8 mouse cellular contexts compared by ENCODE assay signal in the genomic region with DNA sequence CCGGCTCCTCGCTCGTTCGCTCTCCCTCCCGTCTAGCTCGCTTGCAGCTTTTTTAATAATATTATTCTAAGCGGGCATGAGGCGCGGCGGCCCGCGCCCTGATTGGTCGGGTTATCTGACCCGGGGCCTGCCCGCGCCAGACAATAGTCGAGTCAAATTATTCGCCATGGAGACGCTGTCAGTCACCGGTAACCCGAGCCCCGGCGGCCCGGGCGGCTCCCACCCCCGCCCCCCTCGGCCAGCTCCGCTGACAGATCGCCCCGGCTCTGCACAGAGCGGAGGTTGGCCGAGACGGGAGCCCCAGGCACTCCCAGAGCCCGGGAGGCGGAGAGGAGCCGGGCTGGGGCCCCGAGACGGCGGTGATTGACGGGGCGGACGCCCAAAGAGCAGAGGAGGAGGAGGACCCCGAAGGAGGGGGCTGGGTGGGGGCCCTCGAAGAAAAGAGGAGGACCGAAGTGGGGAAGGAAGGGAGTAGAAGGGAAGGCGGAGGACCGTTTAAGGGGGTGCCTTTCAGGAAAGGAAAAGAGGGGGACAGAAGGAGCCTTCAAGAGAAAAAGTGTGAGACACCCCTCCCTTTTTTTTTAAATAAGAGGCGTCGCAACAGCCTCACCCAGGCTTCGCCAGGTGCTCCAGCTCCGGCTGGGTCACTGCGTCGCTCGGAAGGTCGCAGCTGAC. TPM values are rescaled to one million over a fixed set of nuclear protein-coding genes. Genes with fewer than 3 reads are reported as not detected.
DNase-seq lines count a peak whose midpoint lies in the region; ATAC-seq lines count a peak whose summit lies in the region.

A gene (minus strand): TSS at position 39 of the 675 bp plus-strand sequence.

- H3K9ac ChIP-seq in kidney, embryonic 14.5 days (ENCODE audit: low read depth, low read length) = peak within 1 kb of the TSS; percentile 78
- peak within 1 kb of the TSS; percentile 95 for H3K9ac ChIP-seq in embryonic facial prominence, embryonic 13.5 days
- H3K9ac ChIP-seq in heart, embryonic 15.5 days = peak within 1 kb of the TSS; percentile 45
- peak within 1 kb of the TSS; percentile 56 for H3K9ac ChIP-seq in limb, embryonic 15.5 days
- 0 out of 2 replicates have a peak within 1 kb of the TSS, but pooled peaks have one; percentile 14 for H3K9ac ChIP-seq in midbrain, embryonic 16.5 days (ENCODE audit: low read depth, low read length)

- no peaks in the 10 kb centered on the region; the same call in 1 of the 2 replicates for H3K36me3 ChIP-seq in kidney, embryonic 14.5 days (ENCODE audit: control insufficient read depth, insufficient read depth, low read length)
- 0 out of 2 replicates have a peak, but pooled peaks cover 3% of the 10 kb centered on the region for H3K36me3 ChIP-seq in embryonic facial prominence, embryonic 13.5 days
- no peaks in the 10 kb centered on the region for H3K36me3 ChIP-seq in heart, embryonic 15.5 days
- H3K36me3 ChIP-seq in limb, embryonic 15.5 days = no peaks in the 10 kb centered on the region
- no peaks in the 10 kb centered on the region for H3K36me3 ChIP-seq in midbrain, embryonic 16.5 days (ENCODE audit: control insufficient read depth, insufficient read depth, low read length)

- H3K27me3 ChIP-seq in kidney, embryonic 14.5 days (ENCODE audit: control insufficient read depth, insufficient read depth, low read length) = peaks cover 78% of the 10 kb centered on the region
- H3K27me3 ChIP-seq in embryonic facial prominence, embryonic 13.5 days = peaks cover 82% of the 10 kb centered on the region
- peaks cover 95% of the 10 kb centered on the region for H3K27me3 ChIP-seq in heart, embryonic 15.5 days
- H3K27me3 ChIP-seq in limb, embryonic 15.5 days = peaks cover 93% of the 10 kb centered on the region
- peaks cover 60% of the 10 kb centered on the region for H3K27me3 ChIP-seq in midbrain, embryonic 16.5 days (ENCODE audit: control insufficient read depth, insufficient read depth, low read depth, low read length)

- peak within 1 kb of the TSS; percentile 82 for H3K27ac ChIP-seq in kidney, embryonic 14.5 days (ENCODE audit: low read depth, low read length)
- H3K27ac ChIP-seq in embryonic facial prominence, embryonic 13.5 days = peak within 1 kb of the TSS; percentile 94
- no peak within 1 kb of the TSS for H3K27ac ChIP-seq in heart, embryonic 15.5 days
- H3K27ac ChIP-seq in limb, embryonic 15.5 days = peak within 1 kb of the TSS; percentile 79
- H3K27ac ChIP-seq in midbrain, embryonic 16.5 days (ENCODE audit: low read length) = no peak within 1 kb of the TSS

- under 1% methylated on average over 54 of the region's 55 CpGs for WGBS in kidney, embryonic 14.5 days
- under 1% methylated on average over 55 of the region's 55 CpGs for WGBS in embryonic facial prominence, embryonic 13.5 days
- WGBS in heart, embryonic 15.5 days = under 1% methylated on average over 55 of the region's 55 CpGs
- under 1% methylated on average over 53 of the region's 55 CpGs for WGBS in limb, embryonic 15.5 days
- under 1% methylated on average over 55 of the region's 55 CpGs for WGBS in midbrain, embryonic 16.5 days

- peaks cover 7% of the 10 kb centered on the region; the same call in 1 of the 2 replicates for H3K4me1 ChIP-seq in kidney, embryonic 14.5 days (ENCODE audit: control insufficient read depth, insufficient read depth, low read length)
- peaks cover 49% of the 10 kb centered on the region for H3K4me1 ChIP-seq in embryonic facial prominence, embryonic 13.5 days
- H3K4me1 ChIP-seq in heart, embryonic 15.5 days (replicated peaks) = peaks cover 34% of the 10 kb centered on the region
- peaks cover 66% of the 10 kb centered on the region for H3K4me1 ChIP-seq in limb, embryonic 15.5 days
- H3K4me1 ChIP-seq in midbrain, embryonic 16.5 days (ENCODE audit: control insufficient read depth, insufficient read depth, low read length) = peaks cover 12% of the 10 kb centered on the region

- H3K9me3 ChIP-seq in kidney, embryonic 14.5 days (ENCODE audit: control insufficient read depth, low read length) = no peaks in the 10 kb centered on the region
- H3K9me3 ChIP-seq in embryonic facial prominence, embryonic 13.5 days = no peaks in the 10 kb centered on the region
- no peaks in the 10 kb centered on the region for H3K9me3 ChIP-seq in heart, embryonic 15.5 days (replicated peaks)
- no peaks in the 10 kb centered on the region for H3K9me3 ChIP-seq in limb, embryonic 15.5 days
- H3K9me3 ChIP-seq in midbrain, embryonic 16.5 days (replicated peaks; ENCODE audit: control insufficient read depth, low read length, poor library complexity, severe bottlenecking) = no peaks in the 10 kb centered on the region

- ATAC-seq in kidney, embryonic 14.5 days (ENCODE audit: low FRiP score, low TSS enrichment) = peak; percentile 92
- peak; percentile 93 for ATAC-seq in embryonic facial prominence, embryonic 13.5 days (ENCODE audit: insufficient number of reproducible peaks, insufficient read depth, low FRiP score, low TSS enrichment, low read depth)
- peak; percentile 88 for ATAC-seq in heart, embryonic 15.5 days (replicated peaks; ENCODE audit: insufficient number of reproducible peaks, insufficient read depth, low FRiP score, low read depth)
- ATAC-seq in limb, embryonic 15.5 days (ENCODE audit: insufficient number of reproducible peaks, low FRiP score, low TSS enrichment, low read depth) = peak; percentile 94
- ATAC-seq in midbrain, embryonic 16.5 days = peak; percentile 77

- H3K4me3 ChIP-seq in kidney, embryonic 14.5 days (ENCODE audit: low read length) = peak within 1 kb of the TSS; percentile 55
- peak within 1 kb of the TSS; percentile 76 for H3K4me3 ChIP-seq in embryonic facial prominence, embryonic 13.5 days
- H3K4me3 ChIP-seq in heart, embryonic 15.5 days = peak within 1 kb of the TSS; percentile 51
- H3K4me3 ChIP-seq in limb, embryonic 15.5 days = peak within 1 kb of the TSS; percentile 59
- H3K4me3 ChIP-seq in midbrain, embryonic 16.5 days (ENCODE audit: low read depth, low read length) = peak within 1 kb of the TSS; percentile 41

- DNase-seq in kidney, adult 9 months = no peak
- DNase-seq in cerebellum, postnatal 36 days = no peak
- DNase-seq in layer of hippocampus, adult 8-10 months (ENCODE audit: low spot score in 2 of 2) = no peak

- peak within 1 kb of the TSS; percentile 75 for H3K4me2 ChIP-seq in kidney, embryonic 14.5 days (replicated peaks; ENCODE audit: low read depth, low read length)
- H3K4me2 ChIP-seq in embryonic facial prominence, embryonic 13.5 days = peak within 1 kb of the TSS; percentile 72
- peak within 1 kb of the TSS; percentile 92 for H3K4me2 ChIP-seq in heart, embryonic 15.5 days
- peak within 1 kb of the TSS; percentile 89 for H3K4me2 ChIP-seq in limb, embryonic 15.5 days
- peak within 1 kb of the TSS; percentile 52 for H3K4me2 ChIP-seq in midbrain, embryonic 16.5 days (ENCODE audit: low read length)

RNA-seq across cellular contexts. Expression of the gene that starts here (rescaled TPM):
- 21.2 and 24.5 TPM in 2 replicates for polyA plus RNA-seq in kidney, embryonic 14.5 days (2014; fragmentation: Nextera tagmentation; extraction: Ambion mirVana)
- polyA plus RNA-seq in embryonic facial prominence, embryonic 13.5 days (2015; fragmentation: Nextera tagmentation; extraction: Ambion mirVana) = 21.3 and 21.9 TPM in 2 replicates
- 0.21 and 2.2 TPM in 2 replicates for polyA plus RNA-seq in heart, embryonic 15.5 days (2015; fragmentation: Nextera tagmentation; extraction: Ambion mirVana)
- polyA plus RNA-seq in limb, embryonic 15.5 days (2015; fragmentation: Nextera tagmentation; extraction: Ambion mirVana) = 3.9 and 4.3 TPM in 2 replicates
- polyA plus RNA-seq in midbrain, embryonic 16.5 days (2015; fragmentation: Nextera tagmentation; extraction: Ambion mirVana) = 0.16 and 0.33 TPM in 2 replicates
- under 1 TPM in 2 of 4 experiments, not detected in 2; 0.29 to 0.36 TPM for total RNA-seq in layer of hippocampus, adult 8-10 months (2022)

Comparison
In these comparisons a context has a peak if more than half of its experiments do, and no peak if none do; other contexts are left out.
1. Peak in ATAC-seq, H3K4me3 ChIP-seq, H3K9ac ChIP-seq and H3K4me2 ChIP-seq in midbrain, embryonic 16.5 days; RNA of the gene not detected or under 1 TPM.
2. H3K27ac ChIP-seq: peak in kidney, embryonic 14.5 days (single experiment), embryonic facial prominence, embryonic 13.5 days (single experiment) and limb, embryonic 15.5 days (single experiment); none in heart, embryonic 15.5 days (single experiment) and midbrain, embryonic 16.5 days (single experiment).
3. H3K9ac ChIP-seq: peak in every context shown above with its lines; median percentile 95 in embryonic facial prominence, embryonic 13.5 days; 78 in kidney, embryonic 14.5 days; 56 in limb, embryonic 15.5 days; 45 in heart, embryonic 15.5 days; 14 in midbrain, embryonic 16.5 days.
4. Peak in every context shown above with its lines, with median percentiles within 50 percentile points of each other: ATAC-seq, H3K4me2 ChIP-seq and H3K4me3 ChIP-seq.